Mouse (Mus musculus) stomach, postnatal 0 days (tissue): ENCODE data around the gene Sox15. TPM values are rescaled to one million over a fixed set of nuclear protein-coding genes. Genes with fewer than 3 reads are reported as not detected.

Experiments
- ATAC-seq: fragments of 200-750 bp; cut with Nextera tagmentation; 2 replicates; pipeline ENCODE4 v1.8.0; 2017; ENCODE audit not compliant: low FRiP score, low TSS enrichment
- DNase-seq: peaks from one replicate; pipeline ENCODE4 v3.0.0-alpha.2; 2016; ENCODE audit warnings: low spot score
- H3K27ac ChIP-seq: fragments of 300-500 bp; sonication (generic); replicated peaks from 2 replicates; pipeline ENCODE4 v1.5.1; 2014; ENCODE audit warnings: mild to moderate bottlenecking, control low read depth
- H3K27me3 ChIP-seq: fragments of 300-500 bp; sonication (generic); 2 replicates; pipeline ENCODE4 v1.6.1; 2014; ENCODE audit warnings: low read length; ENCODE audit not compliant: control insufficient read depth, insufficient read depth
- H3K36me3 ChIP-seq: fragments of 300-500 bp; sonication (generic); 2 replicates; pipeline ENCODE4 v1.6.1; 2014; ENCODE audit warnings: low read length, mixed read lengths; ENCODE audit not compliant: control insufficient read depth, insufficient read depth
- H3K4me1 ChIP-seq: fragments of 300-500 bp; sonication (generic); replicated peaks from 2 replicates; pipeline ENCODE4 v1.6.1; 2014; ENCODE audit warnings: antibody characterized with exemption; ENCODE audit not compliant: control insufficient read depth, insufficient read depth
- H3K4me2 ChIP-seq: fragments of 300-500 bp; sonication (generic); replicated peaks from 2 replicates; pipeline ENCODE4 v1.6.1; 2014; ENCODE audit warnings: low read depth, mild to moderate bottlenecking, control low read depth, moderate library complexity
- H3K4me3 ChIP-seq: fragments of 300-500 bp; sonication (generic); 2 replicates; pipeline ENCODE4 v1.5.1; 2014; ENCODE audit warnings: low read depth, low read length, control low read depth
- H3K9ac ChIP-seq: fragments of 300-500 bp; sonication (generic); 2 replicates; pipeline ENCODE4 v1.6.1; 2014; ENCODE audit warnings: mild to moderate bottlenecking, low read length, control low read depth, mixed read lengths
- H3K9me3 ChIP-seq: fragments of 300-500 bp; sonication (generic); 2 replicates; pipeline ENCODE4 v1.6.1; 2016; ENCODE audit warnings: low read length; ENCODE audit not compliant: control insufficient read depth
- CTCF ChIP-seq: IDR thresholded peaks from 2 replicates; pipeline ENCODE4 v1.5.1; 2016; ENCODE audit warnings: antibody characterized with exemption, low read depth, mild to moderate bottlenecking, moderate library complexity
- EP300 ChIP-seq: optimal IDR thresholded peaks from 2 replicates; pipeline ENCODE3; 2016; ENCODE audit warnings: antibody characterized with exemption
- WGBS: fragments of 180-500 bp; shearing (Covaris S2); extraction: QIAGEN DNeasy Blood & Tissue Kit; methylation state at CpG from one replicate; pipeline ENCODE4 v1.1.7; 2014; 5-methylcytosine and 5-hydroxymethylcytosine counted together
- microRNA counts: library from miRNA; unstranded; fragments of <30 nt; microRNA quantifications from one replicate; lab custom pipeline; 2015
- microRNA-seq: library from miRNA; unstranded; fragments of <30 nt; microRNA quantifications from one replicate; pipeline ENCODE4, GENCODE M21; 2016
- polyA plus RNA-seq: library from polyadenylated mRNA; unstranded; fragments of >200 nt; fragmentation: Nextera tagmentation; extraction: Ambion mirVana; gene quantifications from 2 replicates; pipeline ENCODE4 v1.2.1, GENCODE M21; 2015

The Sox15 gene
- polyA plus RNA-seq, 1 experiment from 2014 or later = 7.9 TPM

DNA sequence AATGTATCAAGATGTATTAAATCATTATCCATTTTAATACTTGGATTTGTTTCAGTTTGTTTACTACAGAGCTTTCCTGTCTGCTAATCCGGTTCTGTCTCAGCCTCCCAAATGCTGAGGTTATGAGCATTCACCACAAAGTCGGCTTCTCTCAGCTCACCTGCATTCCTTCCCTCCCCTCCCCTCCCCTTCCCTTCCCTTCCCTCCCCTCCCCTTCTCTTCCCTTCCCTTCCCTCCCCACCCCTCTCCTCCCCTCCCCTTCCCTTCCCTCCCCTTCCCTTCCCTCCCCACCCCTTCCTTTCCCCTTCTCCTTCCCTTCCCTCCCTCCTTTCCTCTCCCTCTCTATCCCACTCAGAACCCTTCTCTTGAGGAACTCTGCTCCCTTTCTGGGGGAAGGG, 49.5 kb downstream of the Sox15 start:
- H3K27me3 ChIP-seq = no peaks in the 10 kb centered on the region
- H3K36me3 ChIP-seq = no peaks in the 10 kb centered on the region
- DNase-seq = no peak
- 13% methylated on average over 2 of the region's 2 CpGs for WGBS
- H3K4me1 ChIP-seq = no peaks in the 10 kb centered on the region
- no peak overlapping the region for H3K4me2 ChIP-seq
- H3K27ac ChIP-seq = no peak overlapping the region
- ATAC-seq = no peak
- H3K9me3 ChIP-seq = no peaks in the 10 kb centered on the region
- TF ChIP-seq EP300 = no peak
- TF ChIP-seq CTCF = no peak
- H3K9ac ChIP-seq = no peak overlapping the region
- H3K4me3 ChIP-seq = no peak overlapping the region

MicroRNA genes within 50 kb of the gene (microRNA counts, 519-probe panel; counts per million panel counts)
- not detected for microRNA mmu-miR-1934 (lab: Ali Mortazavi, UCI)
- 2,868 counts per million, percentile 8 among the panel's probes with 10 or more counts for microRNA mmu-miR-467f (lab: Ali Mortazavi, UCI)

Small RNA genes within 50 kb of the gene (microRNA-seq; reads per million reads assigned to microRNA genes)
- gene Mir1934 = 1.6 reads per million
- gene Mir467f = not detected

Other genes with a start within 250 kb of the Sox15 start
- 12.9 and 13.1 TPM in 2 replicates for gene Kdm6b, start 241.6 kb upstream of the Sox15 start, polyA plus RNA-seq
- 0.38 and 0.39 TPM in 2 replicates for gene Dnah2, start 106.2 kb upstream of the Sox15 start, polyA plus RNA-seq
- gene Efnb3, start 95.1 kb upstream of the Sox15 start, polyA plus RNA-seq = 3.9 and 4.4 TPM in 2 replicates
- 8.7 and 9.0 TPM in 2 replicates for gene Wrap53, start 75.1 kb upstream of the Sox15 start, polyA plus RNA-seq
- gene Trp53, start 75.0 kb upstream of the Sox15 start, polyA plus RNA-seq = 45.0 and 51.4 TPM in 2 replicates
- gene Atp1b2, start 49.4 kb upstream of the Sox15 start, polyA plus RNA-seq = 5.3 and 7.2 TPM in 2 replicates
- gene Shbg, start 37.4 kb upstream of the Sox15 start, polyA plus RNA-seq = not detected in 2 replicates
- 14.4 and 15.5 TPM in 2 replicates for gene Sat2, start 33.3 kb upstream of the Sox15 start, polyA plus RNA-seq
- gene Fxr2, start 22.3 kb upstream of the Sox15 start, polyA plus RNA-seq = 10.8 and 11.6 TPM in 2 replicates
- 69.1 and 72.6 TPM in 2 replicates for gene Mpdu1, start 7.3 kb downstream of the Sox15 start, polyA plus RNA-seq
- 16.7 and 17.9 TPM in 2 replicates for gene Cd68, start 10.8 kb downstream of the Sox15 start, polyA plus RNA-seq
- 339 and 351 TPM in 2 replicates for gene Eif4a1, start 17.1 kb downstream of the Sox15 start, polyA plus RNA-seq
- gene Senp3, start 26.8 kb downstream of the Sox15 start, polyA plus RNA-seq = 30.5 and 32.4 TPM in 2 replicates
- gene Tnfsf13, start 30.5 kb downstream of the Sox15 start, polyA plus RNA-seq = 0.50 and 0.75 TPM in 2 replicates
- gene Tnfsf12, start 40.5 kb downstream of the Sox15 start, polyA plus RNA-seq = 6.9 and 9.7 TPM in 2 replicates
- gene Tnfsfm13, start 40.8 kb downstream of the Sox15 start, polyA plus RNA-seq = 4.1 and 4.2 TPM in 2 replicates
- gene Polr2a, start 103.3 kb downstream of the Sox15 start, polyA plus RNA-seq = 7.9 and 9.0 TPM in 2 replicates
- gene Slc35g3, start 106.7 kb downstream of the Sox15 start, polyA plus RNA-seq = 0.11 TPM in 1 of 2 replicates, not detected in the other
- gene Zbtb4, start 110.6 kb downstream of the Sox15 start, polyA plus RNA-seq = 2.6 and 2.7 TPM in 2 replicates
- gene Chrnb1, start 140.6 kb downstream of the Sox15 start, polyA plus RNA-seq = 4.3 and 5.0 TPM in 2 replicates
- gene Fgf11, start 146.5 kb downstream of the Sox15 start, polyA plus RNA-seq = 0.67 and 0.90 TPM in 2 replicates
- 28.4 and 34.4 TPM in 2 replicates for gene Tmem102, start 150.3 kb downstream of the Sox15 start, polyA plus RNA-seq
- not detected in 2 replicates for gene Gm39566, start 160.0 kb downstream of the Sox15 start, polyA plus RNA-seq
- gene Spem2, start 163.2 kb downstream of the Sox15 start, polyA plus RNA-seq = not detected in 2 replicates
- not detected in 2 replicates for gene Spem1, start 166.9 kb downstream of the Sox15 start, polyA plus RNA-seq
- gene Nlgn2, start 182.5 kb downstream of the Sox15 start, polyA plus RNA-seq = 2.5 and 2.7 TPM in 2 replicates
- 329 and 366 TPM in 2 replicates for gene Tmem256, start 183.2 kb downstream of the Sox15 start, polyA plus RNA-seq
- 54.4 and 58.4 TPM in 2 replicates for gene Plscr3, start 191.1 kb downstream of the Sox15 start, polyA plus RNA-seq
- 12.3 TPM in 2 replicates for gene Tnk1, start 203.4 kb downstream of the Sox15 start, polyA plus RNA-seq
- 0.25 and 0.54 TPM in 2 replicates for gene Tmem95, start 222.7 kb downstream of the Sox15 start, polyA plus RNA-seq
- 15.9 and 18.1 TPM in 2 replicates for gene Kctd11, start 226.1 kb downstream of the Sox15 start, polyA plus RNA-seq
- 0.70 and 0.71 TPM in 2 replicates for gene Acap1, start 240.2 kb downstream of the Sox15 start, polyA plus RNA-seq
- gene 2810408A11Rik, start 245.7 kb downstream of the Sox15 start, polyA plus RNA-seq = 5.6 and 5.9 TPM in 2 replicates
- 2.3 and 3.9 TPM in 2 replicates for gene Neurl4, start 245.8 kb downstream of the Sox15 start, polyA plus RNA-seq